Mouse (Mus musculus) liver, postnatal 0 days (tissue): ENCODE data around the gene Ascc3. TPM values are rescaled to one million over a fixed set of nuclear protein-coding genes. Genes with fewer than 3 reads are reported as not detected.

Source experiments
- ATAC-seq: fragments of 200-750 bp; cut with Nextera tagmentation; 2 replicates; pipeline ENCODE4 v1.8.0; 2017; ENCODE audit warnings: mild to moderate bottlenecking, moderate library complexity
- DNase-seq: peaks from one replicate; pipeline ENCODE4 v3.0.0-alpha.2; 2016
- H3K27ac ChIP-seq: fragments of 300-500 bp; sonication (generic); 2 replicates; pipeline ENCODE4 v1.5.1; 2014; ENCODE audit warnings: antibody characterized with exemption, moderate library complexity, mild to moderate bottlenecking, low read depth
- H3K27me3 ChIP-seq: fragments of 300-500 bp; sonication (generic); 2 replicates; pipeline ENCODE4 v1.6.1; 2014; ENCODE audit warnings: low read length, control low read depth, mixed read lengths; ENCODE audit not compliant: insufficient read depth
- H3K36me3 ChIP-seq: fragments of 300-500 bp; sonication (generic); replicated peaks from 2 replicates; pipeline ENCODE4 v1.6.1; 2014; ENCODE audit warnings: mild to moderate bottlenecking, control low read depth, low read length, moderate library complexity, mixed read lengths; ENCODE audit not compliant: insufficient read depth
- H3K4me1 ChIP-seq: fragments of 300-500 bp; sonication (generic); 2 replicates; pipeline ENCODE4 v1.6.1; 2014; ENCODE audit warnings: antibody characterized with exemption, mild to moderate bottlenecking, control low read depth; ENCODE audit not compliant: insufficient read depth
- H3K4me2 ChIP-seq: fragments of 300-500 bp; sonication (generic); 2 replicates; pipeline ENCODE4 v1.6.1; 2014; ENCODE audit warnings: low read depth, mild to moderate bottlenecking, low read length, moderate library complexity, mixed read lengths
- H3K4me3 ChIP-seq: fragments of 300-500 bp; sonication (generic); 2 replicates; pipeline ENCODE4 v1.5.1; 2014; ENCODE audit warnings: low read depth, low read length
- H3K9ac ChIP-seq: fragments of 300-500 bp; sonication (generic); replicated peaks from 2 replicates; pipeline ENCODE4 v1.6.1; 2014; ENCODE audit warnings: mild to moderate bottlenecking, moderate library complexity
- H3K9me3 ChIP-seq: fragments of 300-500 bp; sonication (generic); 2 replicates; pipeline ENCODE4 v1.6.1; 2016; ENCODE audit warnings: mild to moderate bottlenecking, control low read depth, low read length, mixed read lengths
- CTCF ChIP-seq: sonication (generic); IDR thresholded peaks from 2 replicates; pipeline ENCODE4 v1.5.1; 2016; ENCODE audit warnings: antibody characterized with exemption, low read depth
- EP300 ChIP-seq: IDR thresholded peaks from 2 replicates; pipeline ENCODE4 v1.6.1; 2016; ENCODE audit warnings: antibody characterized with exemption, low read depth, mild to moderate bottlenecking
- WGBS: fragments of 180-500 bp; shearing (Covaris S2); extraction: QIAGEN DNeasy Blood & Tissue Kit; methylation state at CpG from one replicate; pipeline ENCODE4 v1.1.7; 2014; ENCODE audit not compliant: insufficient replicate concordance; 5-methylcytosine and 5-hydroxymethylcytosine counted together
- polyA plus RNA-seq: library from polyadenylated mRNA; unstranded; fragments of >200 nt; fragmentation: Nextera tagmentation; extraction: Ambion mirVana; gene quantifications from 2 replicates; pipeline ENCODE4 v1.2.1, GENCODE M21; 2015

Ascc3 gene
- 7.0 and 7.8 TPM in 2 replicates for polyA plus RNA-seq

DNA sequence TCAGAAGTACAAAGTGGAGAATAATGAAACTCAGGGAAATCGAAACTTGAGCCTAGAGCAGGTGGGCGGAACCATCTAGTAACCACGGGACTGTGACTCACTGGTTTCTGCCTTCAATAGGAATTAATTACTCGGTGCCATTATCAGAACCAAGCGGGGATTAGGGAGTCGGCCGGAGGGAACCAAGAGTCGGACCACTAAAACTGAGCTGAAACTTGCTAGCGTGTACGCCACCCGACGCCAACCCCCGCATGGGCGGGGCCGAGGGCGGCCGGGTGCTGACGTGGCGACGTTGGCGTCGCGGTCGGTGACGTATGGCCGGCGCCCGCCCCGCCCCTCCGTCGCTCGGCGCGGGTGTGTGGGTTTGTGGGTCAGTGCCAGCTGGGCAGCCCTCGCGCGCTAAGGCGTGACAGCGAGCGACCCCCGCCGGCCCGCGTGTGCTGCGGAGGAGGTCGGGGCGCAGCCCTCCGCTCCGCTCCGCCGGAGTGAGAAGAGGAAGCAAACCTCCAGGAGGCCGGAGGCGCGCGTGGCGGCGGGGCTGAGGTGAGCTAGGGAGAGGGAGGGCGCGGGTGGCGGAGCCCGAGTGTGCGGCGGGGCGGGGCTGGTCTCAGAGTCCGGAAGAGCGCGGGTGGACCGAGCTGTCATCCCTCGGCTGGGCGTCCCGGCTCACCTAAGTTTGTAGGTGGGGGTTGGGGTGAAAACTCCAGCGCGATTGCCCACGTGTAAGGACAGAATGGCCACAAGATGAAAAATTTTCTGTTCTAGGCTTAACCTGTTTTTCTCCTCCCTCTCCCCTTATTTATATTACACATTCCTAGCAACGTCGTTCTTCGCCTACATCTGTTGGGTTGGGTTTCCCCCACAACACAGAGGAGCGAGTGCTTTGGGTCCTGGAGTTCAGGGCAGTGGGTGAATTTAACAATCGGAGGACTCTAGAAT is at the start of gene Ascc3:
Gene Ascc3 (plus strand): TSS at position 315 of the 939 bp plus-strand sequence.
- peak within 1 kb of the TSS; percentile 77 for H3K4me3 ChIP-seq
- DNase-seq: peak; percentile 94
- no peaks in the 10 kb centered on the region for H3K9me3 ChIP-seq
- TF ChIP-seq EP300 (peak; percentile 59; the same call in 1 of the 2 replicates), CTCF (0 out of 2 replicates have a peak, but pooled peaks have one; percentile 1)
- WGBS: 2% methylated on average over 72 of the region's 79 CpGs
- no peaks in the 10 kb centered on the region for H3K27me3 ChIP-seq
- H3K9ac ChIP-seq: peak within 1 kb of the TSS; percentile 74
- peak within 1 kb of the TSS; percentile 95 for H3K27ac ChIP-seq
- no peaks in the 10 kb centered on the region for H3K36me3 ChIP-seq
- peaks cover 6% of the 10 kb centered on the region for H3K4me1 ChIP-seq
- peak within 1 kb of the TSS; percentile 77 for H3K4me2 ChIP-seq
- ATAC-seq: peak; percentile 98

- no peak overlapping the region for H3K9ac ChIP-seq
- H3K4me1 ChIP-seq: no peaks in the 10 kb centered on the region
- DNase-seq: no peak
- no peak overlapping the region for H3K27ac ChIP-seq
- no peaks in the 10 kb centered on the region for H3K36me3 ChIP-seq
- no peak overlapping the region for H3K4me2 ChIP-seq
- no peak for ATAC-seq
- no peaks in the 10 kb centered on the region for H3K27me3 ChIP-seq
- WGBS: 74% methylated on average over 1 of the region's 1 CpGs
- H3K4me3 ChIP-seq: no peak overlapping the region
- no peaks in the 10 kb centered on the region for H3K9me3 ChIP-seq
- no peak for TF ChIP-seq CTCF
Measured at GRCm38 (mm10) chr10:50584721-50585120, 7.7 kb upstream of the Ascc3 start.

GRCm38 (mm10) chr10:50586556-50586955 is 5.9 kb upstream of the Ascc3 start:
- 78% methylated on average over 1 of the region's 1 CpGs for WGBS
- Histone ChIP-seq H3K4me2 (no peak overlapping the region), H3K4me1 (no peaks in the 10 kb centered on the region), H3K9ac (no peak overlapping the region), H3K4me3 (no peak overlapping the region), H3K27ac (no peak overlapping the region), H3K9me3 (no peaks in the 10 kb centered on the region), H3K27me3 (no peaks in the 10 kb centered on the region), H3K36me3 (no peaks in the 10 kb centered on the region)
- TF ChIP-seq CTCF (no peak), EP300 (no peak)
- DNase-seq (no peak), ATAC-seq (no peak)

- no peak for ATAC-seq
- Histone ChIP-seq H3K4me3 (peak overlapping the region; percentile 77), H3K27me3 (no peaks in the 10 kb centered on the region), H3K9ac (peak overlapping the region; percentile 74), H3K36me3 (no peaks in the 10 kb centered on the region), H3K4me2 (peak overlapping the region; percentile 77), H3K4me1 (peaks cover 11% of the 10 kb centered on the region), H3K27ac (peak overlapping the region; percentile 95), H3K9me3 (no peaks in the 10 kb centered on the region)
- WGBS: 64% methylated on average over 12 of the region's 12 CpGs
- TF ChIP-seq EP300 (no peak), CTCF (no peak)
- no peak for DNase-seq
Measured at GRCm38 (mm10) chr10:50593371-50593770, 902 bp downstream of the Ascc3 start.

DNA sequence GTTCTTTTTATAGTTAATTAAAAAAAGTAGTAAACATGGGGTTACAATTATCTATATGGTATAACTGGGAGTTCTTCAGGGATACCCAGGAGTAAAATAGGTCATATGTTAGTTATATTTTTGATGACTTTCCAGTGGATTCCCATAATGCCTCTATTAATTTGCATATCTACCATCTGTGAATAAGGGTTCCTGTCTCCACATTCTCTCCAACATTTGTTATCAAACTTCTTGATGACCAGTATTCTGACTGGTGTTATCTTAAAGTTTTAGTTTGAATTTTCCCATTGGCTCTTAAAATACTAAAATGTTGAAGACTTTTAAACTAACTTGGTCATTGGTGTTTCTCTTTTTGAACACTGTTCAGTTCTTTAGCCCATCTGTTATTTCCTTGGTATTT is 2.9 kb downstream of the Ascc3 start:
- ATAC-seq: no peak
- no peak for DNase-seq
- Histone ChIP-seq H3K4me3 (no peak overlapping the region), H3K4me2 (no peak overlapping the region), H3K9ac (no peak overlapping the region), H3K9me3 (no peaks in the 10 kb centered on the region), H3K27ac (no peak overlapping the region), H3K27me3 (no peaks in the 10 kb centered on the region), H3K4me1 (peaks cover 11% of the 10 kb centered on the region), H3K36me3 (no peaks in the 10 kb centered on the region)
- no peak for TF ChIP-seq CTCF
- TF ChIP-seq EP300: no peak

DNA sequence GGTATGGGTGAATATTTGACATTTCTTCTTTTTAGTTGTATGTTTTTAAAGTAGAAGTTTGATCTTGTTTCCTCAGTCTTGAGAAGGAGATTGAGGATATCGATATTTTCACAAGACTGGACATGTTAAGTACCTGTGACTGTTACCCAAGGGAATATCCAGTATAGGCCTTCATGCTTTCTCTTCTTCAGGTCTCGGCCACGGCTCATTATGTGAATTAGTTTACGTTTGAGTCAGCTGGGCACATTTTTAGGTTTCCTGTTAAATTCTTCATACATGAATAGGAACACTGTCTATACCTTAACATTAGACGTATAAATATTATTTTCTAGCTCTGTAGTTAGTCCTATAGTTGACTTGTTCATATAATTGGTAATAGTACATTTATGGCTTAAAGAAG is 12.4 kb downstream of the Ascc3 start:
- DNase-seq: no peak
- Histone ChIP-seq H3K9ac (no peak overlapping the region), H3K4me3 (no peak overlapping the region), H3K27me3 (no peaks in the 10 kb centered on the region), H3K27ac (no peak overlapping the region), H3K36me3 (peaks cover 6% of the 10 kb centered on the region; the same call in 1 of the 2 replicates), H3K9me3 (no peaks in the 10 kb centered on the region), H3K4me2 (no peak overlapping the region), H3K4me1 (no peaks in the 10 kb centered on the region)
- 93% methylated on average over 5 of the region's 5 CpGs for WGBS
- no peak for ATAC-seq
- TF ChIP-seq EP300 (no peak), CTCF (no peak)
